Mouse (Mus musculus): ENCODE measurements at regions not wholly inside any gene's neighbourhood (a gene's known extent, or its start where the extent isn't known, plus 50 kb on each side); places are given as distances from the start of the nearest gene placed in this dataset.

GRCm38 (mm10) chr2:180404168-180404567, 51.9 kb upstream of the Slco4a1 start:
- H3K9me3 ChIP-seq, result no peaks in the 10 kb centered on the region
- no peak for ATAC-seq (ENCODE audit: insufficient number of reproducible peaks, insufficient read depth, low FRiP score, low TSS enrichment)
- WGBS, result 75% methylated on average over 5 of the region's 5 CpGs

GRCm38 (mm10) chr2:180403621-180404020, 52.4 kb upstream of the Slco4a1 start:
- ATAC-seq (ENCODE audit: insufficient number of reproducible peaks, insufficient read depth, low FRiP score, low TSS enrichment), result no peak
- H3K4me2 ChIP-seq (replicated peaks), result no peak overlapping the region
- H3K9ac ChIP-seq, result no peak overlapping the region
- H3K27ac ChIP-seq, result no peak overlapping the region
- H3K9me3 ChIP-seq, result no peaks in the 10 kb centered on the region
- no peaks in the 10 kb centered on the region for H3K36me3 ChIP-seq
- WGBS, result 71% methylated on average over 8 of the region's 8 CpGs
- H3K4me1 ChIP-seq, result no peaks in the 10 kb centered on the region
- no peak overlapping the region for H3K4me3 ChIP-seq
- no peaks in the 10 kb centered on the region for H3K27me3 ChIP-seq

More at GRCm38 (mm10) chr2:180404168-180404567, 51.9 kb upstream of the Slco4a1 start:
- no peak overlapping the region for H3K9ac ChIP-seq
- no peak overlapping the region for H3K27ac ChIP-seq
- no peaks in the 10 kb centered on the region for H3K4me1 ChIP-seq
- no peaks in the 10 kb centered on the region for H3K27me3 ChIP-seq
- H3K4me2 ChIP-seq (replicated peaks), result no peak overlapping the region
- no peaks in the 10 kb centered on the region for H3K36me3 ChIP-seq
- no peak overlapping the region for H3K4me3 ChIP-seq

GRCm38 (mm10) chr2:180402851-180403459, 53.1 kb upstream of the Slco4a1 start:
- whole genome bisulfite sequencing, result 79% methylated on average over 9 of the region's 9 CpGs
- H3K4me3 ChIP-seq, result no peak overlapping the region
- H3K27ac ChIP-seq, result no peak overlapping the region
- H3K9ac ChIP-seq, result no peak overlapping the region
- ATAC-seq (ENCODE audit: insufficient number of reproducible peaks, insufficient read depth, low FRiP score, low TSS enrichment), result no peak
- no peak overlapping the region for H3K4me2 ChIP-seq (replicated peaks)
- no peaks in the 10 kb centered on the region for H3K9me3 ChIP-seq
- H3K27me3 ChIP-seq, result no peaks in the 10 kb centered on the region
- H3K4me1 ChIP-seq, result no peaks in the 10 kb centered on the region
- H3K36me3 ChIP-seq, result no peaks in the 10 kb centered on the region

GRCm38 (mm10) chr2:180402433-180402832, 53.6 kb upstream of the Slco4a1 start:
- WGBS, result 84% methylated on average over 4 of the region's 4 CpGs
- no peak for ATAC-seq (ENCODE audit: insufficient number of reproducible peaks, insufficient read depth, low FRiP score, low TSS enrichment)

GRCm38 (mm10) chr2:180401409-180402391, 54.3 kb upstream of the Slco4a1 start:
- Histone ChIP-seq H3K4me2 (replicated peaks) (no peak overlapping the region), H3K27me3 (no peaks in the 10 kb centered on the region), H3K9ac (no peak overlapping the region), H3K36me3 (no peaks in the 10 kb centered on the region), H3K4me3 (no peak overlapping the region), H3K27ac (no peak overlapping the region), H3K9me3 (no peaks in the 10 kb centered on the region), H3K4me1 (no peaks in the 10 kb centered on the region)
- no peak for ATAC-seq (ENCODE audit: insufficient number of reproducible peaks, insufficient read depth, low FRiP score, low TSS enrichment)
- 83% methylated on average over 8 of the region's 8 CpGs for WGBS

More at GRCm38 (mm10) chr2:180402433-180402832, 53.6 kb upstream of the Slco4a1 start:
- Histone ChIP-seq H3K36me3 (no peaks in the 10 kb centered on the region), H3K27me3 (no peaks in the 10 kb centered on the region), H3K4me2 (replicated peaks) (no peak overlapping the region), H3K27ac (no peak overlapping the region), H3K4me1 (no peaks in the 10 kb centered on the region), H3K4me3 (no peak overlapping the region), H3K9ac (no peak overlapping the region), H3K9me3 (no peaks in the 10 kb centered on the region)

- no peak for ATAC-seq (ENCODE audit: insufficient number of reproducible peaks, insufficient read depth, low FRiP score, low TSS enrichment)
- no peak overlapping the region for H3K4me3 ChIP-seq
- no peaks in the 10 kb centered on the region for H3K27me3 ChIP-seq
- H3K4me2 ChIP-seq (replicated peaks), result no peak overlapping the region
- H3K4me1 ChIP-seq, result no peaks in the 10 kb centered on the region
- H3K9ac ChIP-seq, result no peak overlapping the region
- no peaks in the 10 kb centered on the region for H3K36me3 ChIP-seq
- WGBS, result 79% methylated on average over 5 of the region's 5 CpGs
- no peaks in the 10 kb centered on the region for H3K9me3 ChIP-seq
- no peak overlapping the region for H3K27ac ChIP-seq
Measured at GRCm38 (mm10) chr2:180400514-180401019, 55.5 kb upstream of the Slco4a1 start.

GRCm38 (mm10) chr2:180399651-180400513, 56.2 kb upstream of the Slco4a1 start:
- Histone ChIP-seq H3K27ac (no peak overlapping the region), H3K4me1 (no peaks in the 10 kb centered on the region), H3K9ac (no peak overlapping the region), H3K4me2 (replicated peaks) (no peak overlapping the region), H3K36me3 (no peaks in the 10 kb centered on the region), H3K4me3 (no peak overlapping the region), H3K9me3 (no peaks in the 10 kb centered on the region), H3K27me3 (no peaks in the 10 kb centered on the region)
- 79% methylated on average over 8 of the region's 8 CpGs for WGBS
- no peak for ATAC-seq (ENCODE audit: insufficient number of reproducible peaks, insufficient read depth, low FRiP score, low TSS enrichment)

GRCm38 (mm10) chr2:180398851-180399447, 57.1 kb upstream of the Slco4a1 start:
- WGBS, result 90% methylated on average over 6 of the region's 6 CpGs

GRCm38 (mm10) chr2:180398481-180398754, 57.6 kb upstream of the Slco4a1 start:
- no peak overlapping the region for H3K9ac ChIP-seq
- H3K27ac ChIP-seq, result no peak overlapping the region
- H3K36me3 ChIP-seq, result no peaks in the 10 kb centered on the region
- 83% methylated on average over 4 of the region's 4 CpGs for WGBS
- H3K4me2 ChIP-seq (replicated peaks), result no peak overlapping the region
- ATAC-seq (ENCODE audit: insufficient number of reproducible peaks, insufficient read depth, low FRiP score, low TSS enrichment), result no peak
- H3K9me3 ChIP-seq, result no peaks in the 10 kb centered on the region
- no peak overlapping the region for H3K4me3 ChIP-seq
- no peaks in the 10 kb centered on the region; the same call in 1 of the 2 replicates for H3K27me3 ChIP-seq
- H3K4me1 ChIP-seq, result no peaks in the 10 kb centered on the region

More at GRCm38 (mm10) chr2:180398851-180399447, 57.1 kb upstream of the Slco4a1 start:
- Histone ChIP-seq H3K27ac (no peak overlapping the region), H3K9ac (no peak overlapping the region), H3K4me3 (no peak overlapping the region), H3K36me3 (no peaks in the 10 kb centered on the region), H3K9me3 (no peaks in the 10 kb centered on the region), H3K4me2 (replicated peaks) (no peak overlapping the region), H3K27me3 (no peaks in the 10 kb centered on the region), H3K4me1 (no peaks in the 10 kb centered on the region)
- ATAC-seq (ENCODE audit: insufficient number of reproducible peaks, insufficient read depth, low FRiP score, low TSS enrichment), result no peak

GRCm38 (mm10) chr2:180397723-180398480, 58.1 kb upstream of the Slco4a1 start:
- Histone ChIP-seq H3K27me3 (peaks cover 1% of the 10 kb centered on the region; the same call in 1 of the 2 replicates), H3K4me1 (no peaks in the 10 kb centered on the region), H3K4me3 (no peak overlapping the region), H3K27ac (no peak overlapping the region), H3K4me2 (replicated peaks) (no peak overlapping the region), H3K36me3 (no peaks in the 10 kb centered on the region), H3K9ac (no peak overlapping the region), H3K9me3 (no peaks in the 10 kb centered on the region)
- ATAC-seq (ENCODE audit: insufficient number of reproducible peaks, insufficient read depth, low FRiP score, low TSS enrichment), result no peak
- 90% methylated on average over 11 of the region's 11 CpGs for WGBS

Data from embryonic facial prominence, embryonic 12.5 days (tissue).